Mouse (Mus musculus): ENCODE measurements around the gene Hs3st1. TPM values are rescaled to one million over a fixed set of nuclear protein-coding genes. Genes with fewer than 3 reads are reported as not detected.
"Not testable (repeated sequence)": the region's sequence is repeated elsewhere in the genome, so short reads cannot be mapped to it uniquely, and the experiment has no call there.

The Hs3st1 gene
- 10 to 100 TPM; 26.3 to 29.3 TPM for total RNA-seq (2021)
- long read RNA-seq, experiment 1, transcript Hs3st1-201 (2 exons, 1,684 nt): major isoform, 13 of 18 reads
- long read RNA-seq, experiment 1, partial matches to known transcripts: 0 of 18 reads
- long read RNA-seq, experiment 1, other reads (novel, unspliced or antisense): 5 of 18 reads
- long read RNA-seq, experiment 2, transcript Hs3st1-201 (2 exons, 1,684 nt): major isoform, 13 of 15 reads
- long read RNA-seq, experiment 2, partial matches to known transcripts: 0 of 15 reads
- long read RNA-seq, experiment 2, other reads (novel, unspliced or antisense): 1 of 15 reads

GRCm38 (mm10) chr5:39755375-39755774, at the start of gene Hs3st1:
TSS of gene Hs3st1 (minus strand) at chr5:39755475.
- not testable (repeated sequence) for DNase-seq (ENCODE audit: low spot score in 2 of 2)

DNA sequence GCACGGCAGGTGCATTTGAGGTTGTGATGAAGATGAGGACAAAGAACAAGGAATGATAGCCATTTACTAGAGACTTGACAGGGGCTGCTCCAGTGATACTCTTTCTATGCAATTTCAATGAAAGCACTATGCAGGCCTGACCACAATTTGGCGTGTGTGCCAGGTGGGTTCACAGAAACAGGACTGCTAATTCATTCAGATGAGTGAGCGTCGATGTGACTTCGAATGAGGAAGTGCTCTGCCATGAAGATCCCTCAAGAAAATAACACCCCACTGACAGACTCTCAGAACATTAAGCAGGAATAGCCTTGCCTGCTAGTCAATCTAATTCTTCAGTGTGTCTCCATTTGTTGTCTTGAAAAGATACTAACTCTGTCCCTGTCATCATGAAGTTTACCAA, 49.4 kb upstream of the Hs3st1 start:
- no peak for DNase-seq (ENCODE audit: low spot score in 2 of 2)

DNA sequence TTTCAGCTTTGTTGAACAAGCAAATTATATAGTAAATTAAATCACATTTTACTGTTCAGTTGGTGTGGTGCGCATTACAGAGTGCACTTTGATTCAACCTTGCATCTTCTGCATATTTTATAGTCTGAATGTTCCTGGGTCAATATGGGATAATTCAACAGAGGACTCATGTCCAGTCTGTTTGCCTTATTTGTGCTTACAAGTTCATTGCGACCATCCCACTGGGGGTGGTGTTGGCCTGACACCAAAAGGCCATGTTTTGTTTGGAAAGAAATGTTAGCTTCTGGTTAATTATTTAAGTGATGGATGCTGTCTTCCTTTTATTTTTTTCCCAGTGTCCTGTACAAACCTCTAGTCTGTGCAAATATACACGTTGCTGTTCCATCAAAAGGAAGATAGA, 48.7 kb upstream of the Hs3st1 start:
- no peak for DNase-seq (ENCODE audit: low spot score in 2 of 2)

- peak; percentile 29 to 63 for DNase-seq (ENCODE audit: low spot score in 2 of 2)
These were observed 48.2 kb upstream of the Hs3st1 start for GRCm38 (mm10) chr5:39803457-39803856.

- DNase-seq (ENCODE audit: low spot score in 2 of 2): no peak
These were observed 46.8 kb upstream of the Hs3st1 start for GRCm38 (mm10) chr5:39802110-39802509.

DNA sequence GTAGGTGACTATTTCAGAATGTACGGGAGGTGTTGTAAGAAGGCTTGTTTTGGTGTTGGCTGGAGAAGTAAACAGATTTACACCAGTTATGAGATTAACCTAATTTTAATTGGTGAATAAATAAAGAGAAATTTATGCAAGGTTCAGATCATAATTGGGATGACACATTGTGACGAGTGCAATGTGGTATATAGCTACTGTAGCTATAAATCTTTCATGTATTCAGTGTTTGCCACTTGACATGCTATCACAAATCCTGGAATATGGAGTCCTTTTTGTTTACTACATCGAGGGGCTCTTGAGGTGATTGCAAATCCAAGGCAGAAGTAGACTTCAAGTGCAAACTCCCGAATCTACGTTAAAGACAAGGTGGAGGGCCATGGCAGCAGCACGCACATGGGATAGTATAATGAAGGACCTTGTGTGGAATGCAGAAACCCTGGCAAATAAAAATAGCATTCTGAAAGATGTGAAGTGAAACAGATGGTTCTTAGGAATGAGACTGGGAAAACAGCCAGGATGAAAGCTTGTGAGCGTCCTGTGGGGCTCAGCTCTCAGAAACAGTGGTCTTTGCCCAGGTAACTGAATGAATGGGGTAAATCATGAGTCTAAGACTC, 21.9 kb upstream of the Hs3st1 start:
- DNase-seq (ENCODE audit: low spot score in 2 of 2): peak; percentile 5 to 53

- DNase-seq (ENCODE audit: low spot score in 2 of 2): no peak
These were observed 16.5 kb upstream of the Hs3st1 start for GRCm38 (mm10) chr5:39771680-39772348.

DNA sequence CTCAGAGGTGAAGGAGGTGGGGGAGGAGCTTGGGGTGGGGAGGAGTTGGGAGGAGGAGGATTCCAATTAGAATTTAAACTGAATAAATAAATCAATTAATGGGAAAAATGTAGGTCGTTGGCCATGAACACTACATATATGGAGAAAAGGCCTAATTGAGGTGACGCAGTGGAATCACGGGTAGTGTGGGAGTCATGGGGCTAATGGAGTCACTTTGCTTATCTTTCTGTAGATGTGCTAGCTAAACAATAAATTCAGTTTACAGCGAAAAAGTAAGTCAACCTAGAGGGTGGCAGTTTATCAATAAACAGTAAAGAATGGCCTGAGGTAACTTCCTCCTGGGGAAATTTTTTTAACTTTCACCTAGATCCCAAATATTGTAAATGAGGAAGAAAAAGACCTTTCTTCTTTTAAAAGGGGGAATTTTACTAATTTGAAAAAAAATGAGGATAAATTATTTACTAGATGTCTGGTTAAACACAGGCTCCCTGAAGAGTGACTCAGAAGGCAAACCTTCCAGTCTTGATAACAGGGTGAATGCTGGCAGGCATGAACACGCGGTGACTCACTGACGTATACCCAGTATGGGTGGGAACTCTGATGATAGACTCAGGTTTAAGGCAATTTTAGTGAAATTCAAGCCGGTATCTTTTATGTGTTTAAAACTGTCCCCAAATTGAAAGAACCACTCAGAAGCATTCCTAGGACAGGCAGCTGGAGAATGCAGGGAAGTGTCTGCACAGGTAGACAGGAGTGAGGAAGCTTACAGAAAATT, 6.6 kb upstream of the Hs3st1 start:
- no peak for DNase-seq (ENCODE audit: low spot score in 2 of 2)

GRCm38 (mm10) chr5:39758890-39759475, 3.7 kb upstream of the Hs3st1 start:
- DNase-seq (ENCODE audit: low spot score in 2 of 2): no peak

GRCm38 (mm10) chr5:39736843-39737242, 18.4 kb downstream of the Hs3st1 start:
- DNase-seq (ENCODE audit: low spot score in 2 of 2): no peak

- no peak for DNase-seq (ENCODE audit: low spot score in 2 of 2)
These were observed 21.4 kb downstream of the Hs3st1 start for GRCm38 (mm10) chr5:39733750-39734443.

DNA sequence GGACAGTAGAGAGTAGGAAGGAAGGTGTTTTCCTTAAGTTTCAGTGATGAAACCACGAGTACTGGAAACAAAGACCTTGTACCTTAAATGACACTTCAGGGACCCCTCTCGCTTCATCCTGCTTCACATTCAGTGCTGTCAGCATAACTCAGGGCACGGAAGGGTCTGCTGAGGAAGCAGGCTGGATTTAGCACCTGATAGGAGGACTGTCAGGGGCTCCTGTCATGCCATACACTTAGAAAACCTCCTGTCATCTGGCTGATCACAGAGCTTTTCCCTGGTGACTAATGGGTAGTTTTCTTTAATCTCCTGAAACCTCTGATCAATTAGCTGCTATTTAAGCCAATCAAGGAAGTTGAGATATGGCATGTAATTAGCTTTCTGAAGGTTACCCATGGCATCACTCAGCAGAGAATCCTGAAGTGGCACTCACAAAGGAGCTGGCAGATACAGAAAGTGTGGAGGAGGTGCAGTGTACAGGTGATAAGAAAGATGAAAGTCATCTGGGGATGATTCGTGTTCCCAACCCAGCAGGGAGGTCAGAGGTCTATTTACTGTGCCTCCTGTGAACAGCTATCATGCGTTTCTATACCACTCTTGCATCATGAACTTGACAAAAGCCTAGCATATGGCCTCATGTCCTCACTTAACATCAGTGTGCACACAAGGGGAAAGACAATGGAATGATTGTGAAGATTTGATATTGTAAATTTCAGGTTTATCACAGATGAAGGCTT, 22.1 kb downstream of the Hs3st1 start:
- DNase-seq (ENCODE audit: low spot score in 2 of 2): no peak

DNA sequence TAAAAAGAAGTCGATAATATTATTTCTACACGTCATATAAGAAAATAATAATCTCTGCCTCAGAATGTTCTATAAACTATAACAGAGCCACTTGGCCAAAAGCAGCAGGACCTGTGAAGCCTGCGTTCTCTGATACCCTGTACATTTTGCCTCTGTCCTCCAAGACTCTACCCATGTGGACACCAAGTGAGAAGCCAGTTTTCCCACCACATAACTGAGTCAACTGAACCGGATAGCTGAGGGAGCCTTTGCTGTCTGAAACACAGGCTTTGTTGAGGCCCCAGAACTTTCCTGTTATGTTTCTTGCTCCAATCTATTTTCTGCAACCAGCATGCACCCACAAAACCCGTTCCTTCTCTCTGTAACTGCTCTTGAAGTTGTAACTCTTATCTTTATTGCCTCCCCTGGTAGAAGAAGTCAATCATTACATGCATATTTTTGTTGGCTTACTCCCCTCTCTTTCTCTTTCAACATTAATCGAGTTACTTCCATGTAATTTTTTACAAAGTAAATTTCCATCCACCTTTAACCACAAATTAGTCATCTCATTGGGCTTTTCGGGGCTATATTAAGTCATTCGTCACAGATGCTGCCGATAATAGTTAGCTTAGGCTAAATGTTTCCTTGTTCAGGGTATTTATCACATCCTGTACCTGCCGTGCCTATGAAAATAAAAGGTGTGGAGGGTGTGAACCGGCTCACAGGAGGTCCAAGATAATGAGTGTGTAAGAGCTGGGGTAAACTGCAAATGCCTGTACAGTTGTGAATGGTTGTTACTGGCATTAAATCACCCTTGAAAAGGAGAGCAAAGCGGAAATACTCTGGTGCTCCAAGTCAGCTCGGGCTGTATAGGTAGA, 39.4 kb downstream of the Hs3st1 start:
- no peak for DNase-seq (ENCODE audit: low spot score in 2 of 2)

DNA sequence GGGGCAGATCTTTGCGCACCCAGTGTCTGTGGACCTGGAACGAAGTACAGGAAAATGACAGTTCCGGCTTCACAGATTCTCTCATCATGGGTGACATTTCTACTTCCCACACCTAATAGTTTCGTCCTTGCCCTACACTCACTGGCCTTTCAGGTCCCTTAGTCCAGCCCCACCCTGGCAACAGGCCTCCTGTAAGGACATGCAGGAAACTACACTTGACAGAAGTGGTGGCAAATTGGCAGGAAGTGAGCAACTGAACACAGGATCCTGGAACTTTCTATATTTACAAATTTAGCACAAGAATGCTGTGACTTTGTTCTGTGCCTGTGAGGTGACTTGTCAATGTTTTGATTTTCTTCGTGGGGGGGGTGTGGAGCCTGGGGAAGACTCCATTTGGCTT, 40.1 kb downstream of the Hs3st1 start:
- DNase-seq (ENCODE audit: low spot score in 2 of 2): no peak

GRCm38 (mm10) chr5:39705539-39705938, 49.7 kb downstream of the Hs3st1 start:
- no peak for DNase-seq (ENCODE audit: low spot score in 2 of 2)

- no peak for DNase-seq (ENCODE audit: low spot score in 2 of 2)
These were observed 94.4 kb downstream of the Hs3st1 start for GRCm38 (mm10) chr5:39660826-39661225.

DNA sequence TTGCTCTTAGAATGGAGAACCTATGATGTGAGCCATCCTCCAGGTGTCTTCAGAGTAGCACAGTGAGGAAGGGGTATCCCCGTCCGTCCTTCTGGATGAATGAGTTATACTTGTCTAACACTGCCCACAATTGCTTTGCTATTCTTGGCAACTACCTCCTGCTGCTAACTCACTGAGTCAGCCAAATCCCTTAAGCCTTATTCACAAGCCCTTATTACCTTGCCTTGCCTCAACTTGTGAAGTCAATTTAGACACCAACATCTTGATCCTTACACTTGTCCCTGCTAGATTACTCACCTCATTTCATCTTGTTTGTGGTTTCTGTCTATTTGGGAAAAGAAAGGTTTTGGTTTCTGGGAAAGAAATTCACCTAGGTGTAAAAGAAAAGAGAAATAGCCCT, 95.9 kb downstream of the Hs3st1 start:
- no peak for DNase-seq (ENCODE audit: low spot score in 2 of 2)

GRCm38 (mm10) chr5:39644827-39645380, 110.4 kb downstream of the Hs3st1 start:
- DNase-seq (ENCODE audit: low spot score in 2 of 2): no peak
